Mouse (Mus musculus) spleen, adult 2 months (tissue): ENCODE measurements around the gene Spi1. TPM values are rescaled to one million over a fixed set of nuclear protein-coding genes. Genes with fewer than 3 reads are reported as not detected.

Experiments
- DNase-seq, 2 experiments: peaks; one replicate each; pipeline versions ENCODE4 v3.0.0 to v3.0.0-alpha.2; 2012 to 2021; ENCODE audit warnings: low spot score in 2 of 2, low read depth in 1 of 2
- H3K27ac ChIP-seq: fragments of 200-500 bp; 2 replicates; pipeline ENCODE4 v1.5.1; 2012; ENCODE audit warnings: low read length, inconsistent platforms; ENCODE audit not compliant: insufficient read depth
- H3K27me3 ChIP-seq: fragments of 200-500 bp; 2 replicates; pipeline ENCODE4 v1.6.1; 2012; ENCODE audit warnings: mild to moderate bottlenecking, moderate library complexity, low read length, inconsistent platforms; ENCODE audit not compliant: control insufficient read depth, insufficient read depth
- H3K36me3 ChIP-seq: fragments of 200-500 bp; 2 replicates; pipeline ENCODE4 v1.6.1; 2012; ENCODE audit warnings: mild to moderate bottlenecking, low read length, inconsistent platforms; ENCODE audit not compliant: control insufficient read depth, insufficient read depth
- H3K4me1 ChIP-seq: fragments of 200-500 bp; 2 replicates; pipeline ENCODE4 v1.6.1; 2011; ENCODE audit warnings: inconsistent platforms; ENCODE audit not compliant: control insufficient read depth, insufficient read depth, insufficient read length
- H3K4me3 ChIP-seq: fragments of 200-500 bp; 2 replicates; pipeline ENCODE4 v1.5.1; 2011; ENCODE audit warnings: mild to moderate bottlenecking, inconsistent platforms; ENCODE audit not compliant: insufficient read depth, insufficient read length; ENCODE audit errors: extremely low read depth
- CTCF ChIP-seq: fragments of 200-500 bp; IDR thresholded peaks from 2 replicates; pipeline ENCODE4 v1.5.1; 2011; ENCODE audit warnings: mild to moderate bottlenecking, inconsistent platforms; ENCODE audit not compliant: insufficient read depth, insufficient read length, insufficient replicate concordance; ENCODE audit errors: extremely low read depth
- POLR2A ChIP-seq: fragments of 200-500 bp; IDR thresholded peaks from 2 replicates; pipeline ENCODE4 v1.6.1; 2011; ENCODE audit warnings: low read depth, low read length, inconsistent platforms
- WGBS: fragments of 180-500 bp; shearing (Covaris S2); methylation state at CpG from one replicate; pipeline ENCODE4 v1.1.7; 2018; 5-methylcytosine and 5-hydroxymethylcytosine counted together
- polyA plus RNA-seq: library from polyadenylated mRNA; depleted of rRNA; stranded (reverse); fragments of >200 nt; gene quantifications from 2 replicates; pipeline ENCODE4 v1.2.3, GENCODE M21; 2012

The Spi1 gene
- polyA plus RNA-seq, 1 experiment, result 199 TPM

- TF ChIP-seq POLR2A (no peak), CTCF (peak; percentile 36; the same call in 1 of the 2 replicates)
- H3K4me1 ChIP-seq, result no peaks in the 10 kb centered on the region
- H3K27ac ChIP-seq, result no peak overlapping the region
- WGBS, result 84% methylated on average over 10 of the region's 10 CpGs
- no peak overlapping the region for H3K4me3 ChIP-seq
- H3K27me3 ChIP-seq, result no peaks in the 10 kb centered on the region
- H3K36me3 ChIP-seq, result peaks cover 47% of the 10 kb centered on the region
- no peak for DNase-seq
Measured at GRCm38 (mm10) chr2:91060544-91061355, 21.4 kb upstream of the Spi1 start.

- H3K4me3 ChIP-seq, result no peak overlapping the region
- no peaks in the 10 kb centered on the region for H3K4me1 ChIP-seq
- TF ChIP-seq CTCF, result no peak
- TF ChIP-seq POLR2A, result no peak
- no peaks in the 10 kb centered on the region for H3K27me3 ChIP-seq
- H3K27ac ChIP-seq, result peak overlapping the region; percentile 16; the same call in 1 of the 2 replicates
- no peak for DNase-seq
- peaks cover 35% of the 10 kb centered on the region for H3K36me3 ChIP-seq
- WGBS, result 94% methylated on average over 6 of the region's 6 CpGs
Measured at GRCm38 (mm10) chr2:91061849-91062481, 20.2 kb upstream of the Spi1 start.

- no peak overlapping the region for H3K27ac ChIP-seq
- DNase-seq, result no peak
- no peaks in the 10 kb centered on the region for H3K27me3 ChIP-seq
- peaks cover 26% of the 10 kb centered on the region for H3K36me3 ChIP-seq
- no peaks in the 10 kb centered on the region for H3K4me1 ChIP-seq
- TF ChIP-seq POLR2A, result no peak
- no peak for TF ChIP-seq CTCF
- WGBS, result 91% methylated on average over 16 of the region's 16 CpGs
- H3K4me3 ChIP-seq, result no peak overlapping the region
Measured at GRCm38 (mm10) chr2:91062779-91063606, 19.2 kb upstream of the Spi1 start.

GRCm38 (mm10) chr2:91064211-91064610 is 18.0 kb upstream of the Spi1 start:
- H3K36me3 ChIP-seq, result peaks cover 20% of the 10 kb centered on the region
- no peak for TF ChIP-seq POLR2A
- TF ChIP-seq CTCF, result no peak
- no peaks in the 10 kb centered on the region for H3K4me1 ChIP-seq
- no peak overlapping the region for H3K4me3 ChIP-seq
- no peak overlapping the region for H3K27ac ChIP-seq
- H3K27me3 ChIP-seq, result no peaks in the 10 kb centered on the region
- no peak for DNase-seq
- WGBS, result 95% methylated on average over 6 of the region's 6 CpGs

- H3K36me3 ChIP-seq, result peaks cover 14% of the 10 kb centered on the region
- TF ChIP-seq POLR2A, result no peak
- TF ChIP-seq CTCF, result peak; percentile 73; the same call in 1 of the 2 replicates
- no peak overlapping the region for H3K4me3 ChIP-seq
- no peaks in the 10 kb centered on the region for H3K4me1 ChIP-seq
- 58% methylated on average over 3 of the region's 3 CpGs for WGBS
- H3K27ac ChIP-seq, result no peak overlapping the region
- no peaks in the 10 kb centered on the region for H3K27me3 ChIP-seq
- DNase-seq, result peak in 1 of 2 experiments; percentile 55
Measured at GRCm38 (mm10) chr2:91065544-91065943, 16.6 kb upstream of the Spi1 start.

- TF ChIP-seq CTCF, result no peak
- TF ChIP-seq POLR2A, result no peak
- peaks cover 14% of the 10 kb centered on the region for H3K36me3 ChIP-seq
- peaks cover 6% of the 10 kb centered on the region; the same call in 1 of the 2 replicates for H3K4me1 ChIP-seq
- WGBS, result 95% methylated on average over 3 of the region's 3 CpGs
- no peak for DNase-seq
- no peak overlapping the region for H3K4me3 ChIP-seq
- H3K27ac ChIP-seq, result no peak overlapping the region
- no peaks in the 10 kb centered on the region for H3K27me3 ChIP-seq
Measured at GRCm38 (mm10) chr2:91066455-91066854, 15.7 kb upstream of the Spi1 start.
